Mouse (Mus musculus) MEL (cell line): ENCODE results near the gene Slc12a6. TPM values are rescaled to one million over a fixed set of nuclear protein-coding genes. Genes with fewer than 3 reads are reported as not detected.

Experiments
- DNase-seq: peaks from one replicate; pipeline ENCODE4 v3.0.0; 2011; ENCODE audit warnings: low read depth, low spot score
- H3K27ac ChIP-seq: 2 replicates; pipeline ENCODE4 v1.5.1; 2012; ENCODE audit warnings: low read depth, mild to moderate bottlenecking, control low read depth, low read length, moderate library complexity; ENCODE audit not compliant: control insufficient read depth
- H3K27me3 ChIP-seq, 2 experiments: fragments of 150-350 bp in 1 of 2; sonication (generic) in 1 of 2; 2 replicates each; pipeline ENCODE4 v1.6.1; 2012; ENCODE audit warnings: low read length in 2 of 2, mild to moderate bottlenecking in 2 of 2, improper control_type of control experiment in 1 of 2, moderate library complexity in 1 of 2; ENCODE audit not compliant: insufficient read depth in 2 of 2, control insufficient read depth in 1 of 2
- H3K36me3 ChIP-seq, 2 experiments: 2 replicates each; pipeline ENCODE4 v1.6.1; 2012 to 2014; ENCODE audit warnings: low read length in 2 of 2, improper control_type of control experiment in 1 of 2, inconsistent platforms in 1 of 2, mild to moderate bottlenecking in 1 of 2; ENCODE audit not compliant: insufficient read depth in 2 of 2, control insufficient read depth in 1 of 2
- H3K4me1 ChIP-seq, 2 experiments: fragments of 150-350 bp in 1 of 2; sonication (generic) in 1 of 2; 2 replicates each; pipeline ENCODE4 v1.6.1; 2012; ENCODE audit warnings: low read length in 2 of 2, improper control_type of control experiment in 1 of 2, mild to moderate bottlenecking in 1 of 2; ENCODE audit not compliant: insufficient read depth in 2 of 2, control insufficient read depth in 1 of 2
- H3K4me3 ChIP-seq, 2 experiments: fragments of 150-350 bp in 1 of 2; sonication (generic) in 1 of 2; 2 replicates each; pipeline ENCODE4 v1.5.1; 2012; ENCODE audit warnings: low read depth in 2 of 2, low read length in 2 of 2, mild to moderate bottlenecking in 2 of 2, moderate library complexity in 2 of 2, control low read depth in 1 of 2, improper control_type of control experiment in 1 of 2; ENCODE audit not compliant: control insufficient read depth in 1 of 2, insufficient read depth in 1 of 2
- H3K79me2 ChIP-seq: 2 replicates; pipeline ENCODE4 v1.6.1; 2012; ENCODE audit warnings: mild to moderate bottlenecking, low read length, moderate library complexity; ENCODE audit not compliant: control insufficient read depth, poor library complexity, insufficient read depth
- H3K9ac ChIP-seq: 2 replicates; pipeline ENCODE4 v1.6.1; 2012; ENCODE audit warnings: low read depth, mild to moderate bottlenecking, control low read depth, low read length, moderate library complexity; ENCODE audit not compliant: control insufficient read depth, poor library complexity, severe bottlenecking
- H3K9me3 ChIP-seq: fragments of 150-350 bp; sonication (generic); replicated peaks from 2 replicates; pipeline ENCODE4 v1.6.1; 2012; ENCODE audit warnings: mild to moderate bottlenecking, low read length, improper control_type of control experiment, moderate library complexity; ENCODE audit not compliant: insufficient read depth
- CTCF ChIP-seq, 3 experiments: IDR thresholded peaks in 2 of 3; conservative IDR thresholded peaks in 1 of 3; 2 replicates each; pipeline ENCODE4 v1.5.1; 2011 to 2012; ENCODE audit warnings: low read length in 3 of 3, low read depth in 2 of 3, mild to moderate bottlenecking in 2 of 3, improper control_type of control experiment in 1 of 3, inconsistent platforms in 1 of 3, mixed read lengths in 1 of 3, moderate library complexity in 1 of 3; ENCODE audit not compliant: control insufficient read depth in 1 of 3, insufficient read depth in 1 of 3, poor library complexity in 1 of 3, severe bottlenecking in 1 of 3
- E2F4 ChIP-seq: IDR thresholded peaks from 2 replicates; pipeline ENCODE4 v1.6.1; 2011; ENCODE audit warnings: low read depth, low read length, improper control_type of control experiment, borderline replicate concordance
- ELF1 ChIP-seq: IDR thresholded peaks from 2 replicates; pipeline ENCODE4 v1.6.1; 2014; ENCODE audit warnings: low read depth, mild to moderate bottlenecking, inconsistent platforms, low read length, improper control_type of control experiment, moderate library complexity
- EP300 ChIP-seq, 2 experiments: IDR thresholded peaks; 2 replicates each; pipeline ENCODE4 v1.6.1; 2011; ENCODE audit warnings: improper control_type of control experiment in 2 of 2, low read length in 2 of 2, low read depth in 1 of 2, mild to moderate bottlenecking in 1 of 2
- ETS1 ChIP-seq: IDR thresholded peaks from 2 replicates; pipeline ENCODE4 v1.6.1; 2012; ENCODE audit warnings: low read depth, mild to moderate bottlenecking, inconsistent platforms, low read length, improper control_type of control experiment, moderate library complexity
- GABPA ChIP-seq: IDR thresholded peaks from 2 replicates; pipeline ENCODE4 v1.6.1; 2012; ENCODE audit warnings: low read depth, mild to moderate bottlenecking, inconsistent platforms, low read length, improper control_type of control experiment, moderate library complexity
- HCFC1 ChIP-seq: IDR thresholded peaks from 2 replicates; pipeline ENCODE4 v1.6.1; 2012; ENCODE audit warnings: low read depth, mild to moderate bottlenecking, inconsistent platforms, low read length, improper control_type of control experiment, moderate library complexity
- JUND ChIP-seq: IDR thresholded peaks from 2 replicates; pipeline ENCODE4 v1.6.1; 2011; ENCODE audit warnings: low read depth, mild to moderate bottlenecking, improper control_type of control experiment, low read length
- KAT2A ChIP-seq: conservative IDR thresholded peaks from 2 replicates; pipeline ENCODE4 v1.6.1; 2012; ENCODE audit warnings: low read depth, low read length, improper control_type of control experiment, inconsistent platforms
- MAX ChIP-seq: IDR thresholded peaks from 2 replicates; pipeline ENCODE4 v1.6.1; 2011; ENCODE audit warnings: low read length, improper control_type of control experiment
- MYC ChIP-seq: IDR thresholded peaks from 2 replicates; pipeline ENCODE4 v1.6.1; 2011; ENCODE audit warnings: low read depth, mild to moderate bottlenecking, low read length, improper control_type of control experiment, moderate library complexity
- NELFE ChIP-seq: IDR thresholded peaks from 2 replicates; pipeline ENCODE4 v1.6.1; 2011; ENCODE audit warnings: low read depth, low read length, improper control_type of control experiment
- POLR2AphosphoS2 ChIP-seq: IDR thresholded peaks from 2 replicates; pipeline ENCODE4 v1.6.1; 2011; ENCODE audit warnings: low read length, improper control_type of control experiment
- POLR2AphosphoS5 ChIP-seq: IDR thresholded peaks from 2 replicates; pipeline ENCODE4 v1.6.1; 2012; ENCODE audit warnings: low read depth, borderline replicate concordance, mild to moderate bottlenecking, inconsistent platforms, low read length, moderate library complexity, mixed read lengths
- RAD21 ChIP-seq: IDR thresholded peaks from 2 replicates; pipeline ENCODE4 v1.6.1; 2011; ENCODE audit warnings: mild to moderate bottlenecking, low read depth, low read length, improper control_type of control experiment
- RCOR1 ChIP-seq: IDR thresholded peaks from 2 replicates; pipeline ENCODE4 v1.6.1; 2012; ENCODE audit warnings: low read depth, mild to moderate bottlenecking, inconsistent platforms, low read length, improper control_type of control experiment
- TAL1 ChIP-seq: IDR thresholded peaks from 2 replicates; pipeline ENCODE4 v1.6.1; 2012; ENCODE audit warnings: mild to moderate bottlenecking, inconsistent platforms, low read length, moderate library complexity, mixed read lengths
- TBP ChIP-seq: IDR thresholded peaks from 2 replicates; pipeline ENCODE4 v1.8.0; 2011; ENCODE audit warnings: low read depth, low read length, improper control_type of control experiment
- UBTF ChIP-seq: IDR thresholded peaks from 2 replicates; pipeline ENCODE4 v1.6.1; 2012; ENCODE audit warnings: low read depth, mild to moderate bottlenecking, inconsistent platforms, low read length, improper control_type of control experiment, moderate library complexity, borderline replicate concordance; ENCODE audit not compliant: insufficient read depth
- ZC3H11A ChIP-seq: IDR thresholded peaks from 2 replicates; pipeline ENCODE4 v1.6.1; 2012; ENCODE audit warnings: low read depth, mild to moderate bottlenecking, inconsistent platforms, low read length, improper control_type of control experiment
- ZMIZ1 ChIP-seq: IDR thresholded peaks from 2 replicates; pipeline ENCODE4 v1.6.1; 2012; ENCODE audit warnings: low read depth, mild to moderate bottlenecking, inconsistent platforms, low read length, improper control_type of control experiment, moderate library complexity
- polyA plus RNA-seq, 2 experiments: library from polyadenylated mRNA; stranded (reverse) in 1 of 2; unstranded in 1 of 2; fragments of >175 nt in 1 of 2; fragments of >200 nt in 1 of 2; gene quantifications; 2 replicates each; pipeline versions ENCODE4 v1.2.1 to v1.2.4; 2012; ENCODE audit warnings: low replicate concordance in 2 of 2, low read depth in 1 of 2; ENCODE audit not compliant: insufficient read length in 2 of 2, insufficient read depth in 1 of 2, missing spikeins in 1 of 2
- total RNA-seq: library from RNA; depleted of rRNA; stranded (reverse); fragments of 300-350 nt; gene quantifications from 2 replicates; pipeline ENCODE4 v1.2.3, GENCODE M21; 2012

Slc12a6 gene
- total and polyA plus RNA-seq, 3 experiments = 20.4 to 21.2 TPM; not detected in 1

DNA sequence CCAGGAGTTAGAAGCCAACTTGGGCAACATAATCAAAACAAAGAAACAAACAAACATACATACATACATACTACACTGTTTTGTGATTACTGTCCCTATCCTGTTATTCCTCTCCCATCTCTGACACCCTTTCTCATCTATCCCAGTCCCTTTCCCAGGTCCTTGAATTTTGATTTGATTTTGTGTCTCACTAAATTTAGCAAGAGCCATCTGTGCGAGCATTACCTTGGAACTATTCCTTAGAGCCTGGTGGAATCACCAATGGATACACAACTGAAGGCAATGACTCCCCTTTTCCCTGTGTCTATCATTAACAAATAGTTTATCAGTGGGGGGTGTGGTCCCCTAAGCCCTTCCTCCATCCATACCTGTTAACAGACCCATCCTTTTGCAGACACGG is 27.2 kb downstream of the Slc12a6 start:
- no peaks in the 10 kb centered on the region for H3K9me3 ChIP-seq
- no peaks in the 10 kb centered on the region for H3K27me3 ChIP-seq
- H3K27ac ChIP-seq = no peak overlapping the region
- DNase-seq = no peak
- TF ChIP-seq RCOR1 (no peak), JUND (no peak), KAT2A (no peak), ZC3H11A (no peak), MAX (no peak), HCFC1 (no peak), TAL1 (no peak), ZMIZ1 (no peak), TBP (no peak), MYC (no peak), E2F4 (no peak), POLR2AphosphoS5 (no peak), EP300 (IDR thresholded peaks at IDR 0.05; ENCODE audit: low read depth in 1 of 2, low read length in 2 of 2) (no peak), POLR2AphosphoS2 (no peak), GABPA (no peak), ELF1 (no peak), ETS1 (no peak), RAD21 (no peak), UBTF (no peak)
- no peak overlapping the region for H3K4me3 ChIP-seq
- H3K79me2 ChIP-seq = peaks cover 2% of the 10 kb centered on the region; the same call in 1 of the 2 replicates
- peaks cover 0 to under 1% of the 10 kb centered on the region in 2 experiments; a peak in 1 of 4 replicates for H3K4me1 ChIP-seq
- no peak overlapping the region for H3K9ac ChIP-seq
- peaks cover 2 to 8% of the 10 kb centered on the region in 2 experiments; a peak in 3 of 4 replicates for H3K36me3 ChIP-seq

- no peak overlapping the region for H3K9ac ChIP-seq
- no peak for DNase-seq
- no peaks in the 10 kb centered on the region for H3K4me1 ChIP-seq
- H3K4me3 ChIP-seq = no peak overlapping the region
- TF ChIP-seq CTCF (IDR thresholded peaks at IDR 0.05 in 2 of 3, conservative IDR thresholded peaks at IDR 0.05 in 1 of 3; ENCODE audit: control insufficient read depth in 1 of 3, insufficient read depth in 1 of 3, low read depth in 2 of 3, low read length in 3 of 3, poor library complexity in 1 of 3, severe bottlenecking in 1 of 3) (no peak), NELFE (no peak), TBP (no peak), JUND (no peak)
- TF ChIP-seq, all 39 proteins: peak for 0
- no peak overlapping the region for H3K27ac ChIP-seq
- peaks cover 2 to 4% of the 10 kb centered on the region in 2 experiments; a peak in 3 of 4 replicates for H3K36me3 ChIP-seq
- no peaks in the 10 kb centered on the region for H3K9me3 ChIP-seq
- H3K79me2 ChIP-seq = peaks cover 1% of the 10 kb centered on the region; the same call in 1 of the 2 replicates
- no peaks in the 10 kb centered on the region for H3K27me3 ChIP-seq
These were observed 30.6 kb downstream of the Slc12a6 start for GRCm38 (mm10) chr2:112296211-112296610.
